Mouse (Mus musculus) heart, postnatal 0 days (tissue): ENCODE data around the gene Arhgef25. TPM values are rescaled to one million over a fixed set of nuclear protein-coding genes. Genes with fewer than 3 reads are reported as not detected.
"Not testable (repeated sequence)": the region's sequence is repeated elsewhere in the genome, so short reads cannot be mapped to it uniquely, and the experiment has no call there.

Source experiments
- ATAC-seq: fragments of 200-750 bp; cut with Nextera tagmentation; 2 replicates; pipeline ENCODE4 v1.8.0; 2017; ENCODE audit warnings: low read depth, moderate number of reproducible peaks, moderate library complexity; ENCODE audit not compliant: insufficient read depth
- DNase-seq: peaks from one replicate; pipeline ENCODE4 v3.0.0-alpha.2; 2016; ENCODE audit warnings: low spot score
- H3K27ac ChIP-seq: fragments of 300-500 bp; sonication (generic); 2 replicates; pipeline ENCODE4 v1.5.1; 2014; ENCODE audit warnings: low read depth, mild to moderate bottlenecking
- H3K27me3 ChIP-seq: fragments of 300-500 bp; sonication (generic); 2 replicates; pipeline ENCODE4 v1.6.1; 2014; ENCODE audit warnings: low read length, mixed read lengths; ENCODE audit not compliant: control insufficient read depth, insufficient read depth
- H3K36me3 ChIP-seq: fragments of 300-500 bp; sonication (generic); replicated peaks from 2 replicates; pipeline ENCODE4 v1.6.1; 2014; ENCODE audit warnings: low read length, mixed read lengths; ENCODE audit not compliant: control insufficient read depth, insufficient read depth
- H3K4me1 ChIP-seq: fragments of 300-500 bp; sonication (generic); 2 replicates; pipeline ENCODE4 v1.6.1; 2014; ENCODE audit warnings: antibody characterized with exemption; ENCODE audit not compliant: control insufficient read depth, insufficient read depth
- H3K4me2 ChIP-seq: fragments of 300-500 bp; sonication (generic); 2 replicates; pipeline ENCODE4 v1.6.1; 2014; ENCODE audit warnings: low read depth, mild to moderate bottlenecking, low read length, moderate library complexity
- H3K4me3 ChIP-seq: fragments of 300-500 bp; sonication (generic); 2 replicates; pipeline ENCODE4 v1.5.1; 2014; ENCODE audit warnings: low read depth, low read length
- H3K9ac ChIP-seq: fragments of 300-500 bp; sonication (generic); replicated peaks from 2 replicates; pipeline ENCODE4 v1.6.1; 2014; ENCODE audit warnings: low read depth, low read length, mixed read lengths
- H3K9me3 ChIP-seq: fragments of 300-500 bp; sonication (generic); replicated peaks from 2 replicates; pipeline ENCODE4 v1.6.1; 2016; ENCODE audit warnings: low read length; ENCODE audit not compliant: control insufficient read depth
- CTCF ChIP-seq: IDR thresholded peaks from 2 replicates; pipeline ENCODE4 v1.5.1; 2016; ENCODE audit warnings: antibody characterized with exemption, control low read depth, low read depth
- EP300 ChIP-seq: IDR thresholded peaks from 2 replicates; pipeline ENCODE4 v1.6.1; 2016; ENCODE audit warnings: antibody characterized with exemption, low read depth
- WGBS: fragments of 180-500 bp; shearing (Covaris S2); extraction: QIAGEN DNeasy Blood & Tissue Kit; methylation state at CpG from one replicate; pipeline ENCODE4 v1.1.7; 2014; 5-methylcytosine and 5-hydroxymethylcytosine counted together
- polyA plus RNA-seq: library from polyadenylated mRNA; unstranded; fragments of >200 nt; fragmentation: Nextera tagmentation; extraction: Ambion mirVana; gene quantifications from 2 replicates; pipeline ENCODE4 v1.2.1, GENCODE M21; 2015
- total RNA-seq: library from RNA; depleted of rRNA; stranded (reverse); fragments of >200 nt; gene quantifications from 2 replicates; pipeline ENCODE4 v1.2.3, GENCODE M21; 2014; ENCODE audit warnings: low replicate concordance

Arhgef25 gene
- total and polyA plus RNA-seq, 2 experiments from 2014 or later, result 10.0 to 44.2 TPM

DNA sequence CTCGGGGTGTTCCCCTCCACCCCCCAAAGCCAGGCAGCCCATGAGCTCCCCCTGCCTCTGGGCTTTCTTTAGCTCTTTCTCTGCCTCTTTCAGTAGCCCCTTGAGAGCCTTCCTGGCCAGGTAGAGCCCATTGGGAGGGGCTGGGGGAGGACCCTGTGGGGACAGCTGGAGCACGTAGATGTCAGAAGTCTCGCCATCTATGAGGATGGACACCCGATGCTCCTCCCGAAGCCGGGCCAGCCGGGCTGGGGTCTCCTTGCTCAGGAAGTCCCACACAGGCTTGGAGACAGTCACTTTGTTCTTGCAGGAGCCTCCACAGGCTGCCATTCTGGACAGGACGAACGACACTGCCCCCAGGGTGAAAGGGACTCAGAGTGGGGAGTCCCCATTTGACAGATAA is 3.1 kb upstream of the Arhgef25 start:
- H3K4me1 ChIP-seq, result peaks cover 22% of the 10 kb centered on the region
- ATAC-seq, result no peak
- H3K4me3 ChIP-seq, result no peak overlapping the region
- peaks cover 3% of the 10 kb centered on the region; the same call in 1 of the 2 replicates for H3K36me3 ChIP-seq
- DNase-seq, result no peak
- TF ChIP-seq EP300, result no peak
- TF ChIP-seq CTCF, result no peak
- no peaks in the 10 kb centered on the region for H3K9me3 ChIP-seq
- WGBS, result 90% methylated on average over 9 of the region's 9 CpGs
- no peak overlapping the region for H3K9ac ChIP-seq
- peaks cover 5% of the 10 kb centered on the region for H3K27me3 ChIP-seq
- no peak overlapping the region for H3K27ac ChIP-seq
- no peak overlapping the region for H3K4me2 ChIP-seq

DNA sequence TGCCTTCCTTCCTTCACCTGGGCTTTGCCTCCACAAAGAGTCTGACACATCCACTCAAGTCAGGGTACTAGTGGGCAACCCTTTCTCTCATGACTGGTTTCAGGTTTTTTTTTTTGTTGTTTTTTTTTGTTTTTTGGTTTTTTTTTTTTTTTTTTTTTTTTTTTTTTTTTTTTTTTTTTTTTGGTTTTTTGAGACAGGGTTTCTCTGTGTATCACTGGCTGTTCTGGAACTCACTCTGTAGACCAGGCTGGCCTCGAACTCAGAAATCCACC is 2.1 kb upstream of the Arhgef25 start:
- not testable (repeated sequence) for H3K36me3 ChIP-seq, H3K27me3 ChIP-seq, DNase-seq, ATAC-seq, H3K9ac ChIP-seq, H3K27ac ChIP-seq, H3K4me3 ChIP-seq, H3K4me2 ChIP-seq, H3K9me3 ChIP-seq
- H3K4me1 ChIP-seq, result peaks cover 22% of the 10 kb centered on the region
- 57% methylated on average over 1 of the region's 1 CpGs for WGBS

DNA sequence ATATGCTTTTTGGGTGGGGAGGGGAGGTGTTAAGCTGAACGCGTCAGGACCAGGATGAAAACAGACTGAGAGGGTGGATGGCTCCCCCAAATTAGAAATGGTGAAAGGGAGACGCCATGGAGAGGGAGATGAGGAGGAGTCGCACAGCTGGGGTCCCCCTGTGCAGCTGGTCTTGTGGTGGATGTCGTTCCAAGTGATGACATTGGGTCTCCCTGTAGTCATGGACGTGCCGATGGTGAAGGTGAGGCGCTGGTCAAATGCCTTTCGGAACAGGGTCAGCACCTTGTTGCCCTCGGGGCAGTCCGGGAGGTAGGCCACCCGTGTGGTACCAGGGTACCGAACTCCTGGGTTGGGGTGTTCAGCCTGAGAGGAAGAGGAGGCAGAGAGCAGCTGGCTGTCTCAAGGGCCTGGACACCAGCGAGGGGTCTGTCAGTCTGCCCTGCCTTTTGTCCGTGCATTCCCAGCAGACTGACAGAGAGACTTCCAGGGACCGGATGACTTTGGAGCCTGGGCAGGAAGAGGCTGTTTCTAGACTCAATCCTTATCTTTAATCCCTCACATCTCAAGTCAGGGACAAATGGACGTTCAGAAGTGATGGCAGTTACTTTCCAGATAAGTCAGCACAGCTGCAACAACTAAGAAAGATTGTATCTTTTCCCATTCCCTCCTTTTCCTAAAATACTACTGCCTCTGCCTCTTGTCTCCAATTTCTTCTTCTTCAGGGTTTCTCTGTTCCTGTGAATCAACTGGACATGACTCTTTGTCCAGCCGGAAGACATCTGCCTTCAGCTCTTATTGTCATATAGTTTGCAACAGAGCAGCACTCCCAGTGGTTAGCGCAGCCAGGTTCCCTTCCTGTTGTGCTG is 1.5 kb upstream of the Arhgef25 start:
- DNase-seq (no peak), ATAC-seq (no peak)
- H3K9me3 ChIP-seq, result no peaks in the 10 kb centered on the region
- H3K4me2 ChIP-seq, result no peak overlapping the region
- H3K27ac ChIP-seq, result peak overlapping the region; percentile 28
- H3K4me1 ChIP-seq, result peaks cover 20% of the 10 kb centered on the region
- H3K9ac ChIP-seq, result no peak overlapping the region
- 59% methylated on average over 19 of the region's 19 CpGs for WGBS
- no peak for TF ChIP-seq EP300
- no peak for TF ChIP-seq CTCF
- H3K4me3 ChIP-seq, result no peak overlapping the region
- H3K27me3 ChIP-seq, result peaks cover 6% of the 10 kb centered on the region
- H3K36me3 ChIP-seq, result no peaks in the 10 kb centered on the region

DNA sequence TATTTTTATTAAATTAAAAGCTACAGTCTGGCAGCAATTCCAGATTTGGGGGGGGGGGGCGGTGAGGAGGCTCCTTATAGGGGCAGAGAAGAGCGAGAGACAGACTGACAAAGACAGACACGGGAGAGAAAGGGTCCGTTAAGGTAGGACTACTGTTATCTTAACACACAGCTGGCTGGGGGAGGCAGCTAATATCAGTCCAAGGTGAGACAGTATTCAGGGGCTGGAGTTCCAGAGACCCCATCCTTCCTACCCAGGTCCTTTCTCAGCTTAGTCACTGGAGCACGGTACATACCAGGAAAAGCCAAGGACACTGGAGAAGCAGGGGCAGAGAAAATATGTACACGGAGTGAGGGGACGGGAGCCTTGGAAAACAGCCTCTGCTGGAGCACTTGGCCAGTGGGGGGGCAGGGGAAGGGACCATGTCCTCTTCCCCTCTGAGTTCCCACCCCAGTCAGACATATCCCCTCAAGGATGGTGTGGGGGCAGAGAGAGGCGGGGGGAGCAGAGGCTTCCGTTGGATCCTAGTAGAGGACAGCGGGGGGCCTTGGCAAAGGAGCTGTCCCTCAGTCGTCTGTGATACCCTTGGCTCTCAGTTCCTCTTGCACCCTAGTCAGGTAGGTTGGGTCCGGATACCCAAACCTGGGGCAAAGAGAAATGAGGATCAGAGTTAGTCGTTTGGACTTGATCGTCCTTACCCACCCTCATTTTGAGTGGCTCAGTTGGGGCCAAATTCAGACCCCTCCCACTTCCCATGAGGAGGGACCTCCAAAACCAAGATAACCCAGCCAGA is 711 bp upstream of the Arhgef25 start:
- TF ChIP-seq EP300 (no peak), CTCF (no peak)
- Histone ChIP-seq H3K4me2 (peak overlapping the region; percentile 85; the same call in 1 of the 2 replicates), H3K9me3 (no peaks in the 10 kb centered on the region), H3K9ac (no peak overlapping the region; the same call in 1 of the 2 replicates), H3K4me1 (peaks cover 14% of the 10 kb centered on the region), H3K4me3 (peak overlapping the region; percentile 59), H3K27ac (peak overlapping the region; percentile 31; the same call in 1 of the 2 replicates), H3K27me3 (peaks cover 6% of the 10 kb centered on the region), H3K36me3 (peaks cover 4% of the 10 kb centered on the region)
- no peak for ATAC-seq
- WGBS, result 46% methylated on average over 14 of the region's 14 CpGs
- DNase-seq, result no peak

DNA sequence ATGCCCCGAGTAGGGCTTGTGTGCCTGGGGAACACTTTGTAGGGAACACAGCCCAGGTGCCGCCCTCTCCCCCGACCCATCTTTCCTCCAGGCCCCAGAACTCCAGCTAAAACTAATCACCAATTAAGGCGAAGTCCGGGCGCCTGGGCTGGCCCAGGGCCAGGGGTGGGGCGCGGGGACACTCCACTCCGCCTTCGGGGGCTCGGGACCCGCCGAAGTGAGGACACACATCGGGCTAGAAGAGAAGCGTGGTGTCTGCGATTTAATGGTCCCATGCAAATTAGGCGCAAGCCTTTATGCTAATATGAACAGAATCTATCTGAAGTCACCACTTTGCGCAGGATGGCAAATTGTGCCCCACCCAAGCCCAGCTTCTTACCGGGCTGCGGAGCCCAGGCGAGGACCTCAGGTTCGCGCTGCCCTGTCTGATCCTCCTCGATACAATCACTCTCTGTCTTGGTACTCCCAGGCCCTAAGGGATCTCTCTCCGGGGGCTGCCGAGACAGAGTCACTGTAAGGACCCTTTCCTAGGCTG is 700 bp downstream of the Arhgef25 start:
- Histone ChIP-seq H3K4me2 (peak overlapping the region; percentile 85), H3K27me3 (peaks cover 6% of the 10 kb centered on the region), H3K27ac (peak overlapping the region; percentile 59), H3K4me1 (0 out of 2 replicates have a peak, but pooled peaks cover 8% of the 10 kb centered on the region), H3K4me3 (peak overlapping the region; percentile 59), H3K9me3 (no peaks in the 10 kb centered on the region), H3K36me3 (peaks cover 11% of the 10 kb centered on the region), H3K9ac (peak overlapping the region; percentile 55)
- DNase-seq (no peak), ATAC-seq (peak; percentile 12; the same call in 1 of the 2 replicates)
- TF ChIP-seq EP300, result no peak
- WGBS, result 2% methylated on average over 26 of the region's 26 CpGs
